Mouse (Mus musculus) urinary bladder, postnatal 10 days (tissue): Measurements from ENCODE around the gene 1700003E16Rik.

Experiments
- DNase-seq: peaks from one replicate; pipeline ENCODE4 v3.0.0; 2022; ENCODE audit warnings: low spot score

Gene 1700003E16Rik

DNA sequence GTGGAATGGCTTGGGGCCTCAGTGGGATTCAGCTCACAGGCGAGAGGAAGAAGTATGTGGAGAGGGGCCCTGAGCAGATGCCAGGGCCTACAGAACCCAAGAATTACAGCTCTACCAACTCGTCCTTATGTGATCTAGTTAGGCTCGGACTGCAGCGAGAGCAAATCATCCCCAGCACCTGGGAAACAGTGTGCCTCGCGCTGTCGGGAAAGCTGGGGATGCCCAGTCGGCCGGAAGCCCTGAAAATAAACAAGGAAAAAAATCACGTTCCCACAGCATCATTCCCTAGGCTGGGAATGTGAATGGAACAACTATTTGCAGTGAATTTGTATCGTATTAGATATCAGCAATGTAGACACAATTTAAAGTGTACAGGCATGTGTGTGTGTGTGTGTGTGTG is 50.1 kb downstream of the 1700003E16Rik start:
- DNase-seq, result no peak

GRCm38 (mm10) chr6:83207361-83208049 is 51.3 kb downstream of the 1700003E16Rik start:
- no peak for DNase-seq

DNA sequence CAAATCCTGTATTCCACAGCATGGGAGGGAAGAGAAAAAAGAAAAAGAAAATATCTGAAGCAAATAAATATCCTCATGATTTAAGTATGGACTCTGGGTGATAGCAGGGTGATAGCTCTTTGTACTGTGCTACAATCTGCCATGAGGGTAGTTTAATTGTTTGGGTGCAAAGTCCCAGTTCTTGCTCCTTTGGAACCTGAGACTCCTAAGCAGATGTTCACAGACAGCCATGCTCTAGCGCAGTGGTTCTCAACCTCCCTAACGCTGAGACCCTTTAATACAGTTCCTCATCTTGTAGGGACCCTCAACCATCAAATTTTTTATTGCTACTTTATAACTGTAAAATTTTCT is 51.8 kb downstream of the 1700003E16Rik start:
- DNase-seq, result no peak

DNA sequence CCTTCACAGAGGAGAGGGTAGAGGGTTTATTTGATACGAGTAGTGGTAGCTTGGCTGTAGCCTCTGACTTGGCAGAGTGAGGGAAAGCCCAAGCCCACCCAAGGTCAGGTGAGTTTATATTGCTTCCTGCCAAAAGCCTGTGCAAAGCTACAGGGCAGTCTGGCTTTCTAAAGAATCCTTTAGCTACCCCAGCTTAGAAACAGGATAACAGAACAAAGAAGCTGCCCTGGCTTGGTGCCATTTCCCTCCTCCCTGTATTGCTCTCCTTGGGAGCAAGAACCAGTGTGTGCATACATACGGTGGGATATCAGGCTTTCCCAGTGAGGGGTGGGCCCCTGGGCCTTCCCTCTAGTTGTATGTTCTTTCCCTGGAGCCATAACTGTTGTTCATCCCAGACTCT is 54.3 kb downstream of the 1700003E16Rik start:
- DNase-seq, result no peak

DNA sequence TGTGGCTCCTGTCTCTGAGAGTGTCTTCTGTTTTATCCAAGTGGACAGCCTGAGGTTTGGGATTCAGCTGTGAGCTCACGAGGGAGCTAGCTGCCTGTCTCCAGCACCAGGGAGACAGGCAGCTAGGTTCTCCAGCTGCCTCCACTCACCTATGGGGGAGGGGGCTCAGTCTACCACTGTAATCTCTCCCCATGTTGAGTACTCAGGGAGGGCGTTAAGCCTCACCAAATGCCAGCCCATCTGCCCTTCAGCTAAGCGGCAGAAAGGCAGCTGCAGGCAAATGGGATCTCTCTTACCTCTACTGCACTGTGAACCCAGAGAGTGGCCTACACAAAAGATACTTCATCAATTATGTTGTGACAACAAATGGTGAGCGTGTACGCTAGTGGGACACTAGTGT is 55.3 kb downstream of the 1700003E16Rik start:
- DNase-seq, result no peak
